Mouse (Mus musculus) natural killer cell, adult 2 months (primary cell): ENCODE data around the gene Rps15.

Experiments used
- DNase-seq, 2 experiments: peaks; one replicate each; pipeline ENCODE4 v3.0.0; 2022; ENCODE audit warnings: low spot score in 2 of 2

Gene Rps15

GRCm38 (mm10) chr10:80288657-80289056, 3.6 kb upstream of the Rps15 start:
- no peak for DNase-seq

DNA sequence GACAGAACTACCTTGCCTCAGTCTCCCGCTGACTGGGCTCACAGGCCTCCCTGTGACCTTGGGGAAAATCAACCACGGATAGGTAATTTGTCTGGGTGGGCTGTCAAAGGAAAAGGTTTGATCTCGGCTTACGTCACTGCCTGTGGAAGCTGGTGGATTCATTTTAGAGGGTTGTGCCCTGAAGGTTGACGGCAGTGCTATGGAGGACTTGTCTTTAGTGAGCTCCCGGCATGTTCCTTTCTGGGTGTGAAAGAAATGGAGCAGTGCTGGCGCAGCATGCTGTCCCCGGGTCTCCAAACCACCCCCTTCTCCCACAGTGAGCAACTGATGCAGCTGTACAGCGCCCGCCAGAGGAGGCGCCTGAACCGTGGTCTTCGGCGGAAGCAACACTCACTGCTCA, 1.1 kb downstream of the Rps15 start:
- DNase-seq: no peak

DNA sequence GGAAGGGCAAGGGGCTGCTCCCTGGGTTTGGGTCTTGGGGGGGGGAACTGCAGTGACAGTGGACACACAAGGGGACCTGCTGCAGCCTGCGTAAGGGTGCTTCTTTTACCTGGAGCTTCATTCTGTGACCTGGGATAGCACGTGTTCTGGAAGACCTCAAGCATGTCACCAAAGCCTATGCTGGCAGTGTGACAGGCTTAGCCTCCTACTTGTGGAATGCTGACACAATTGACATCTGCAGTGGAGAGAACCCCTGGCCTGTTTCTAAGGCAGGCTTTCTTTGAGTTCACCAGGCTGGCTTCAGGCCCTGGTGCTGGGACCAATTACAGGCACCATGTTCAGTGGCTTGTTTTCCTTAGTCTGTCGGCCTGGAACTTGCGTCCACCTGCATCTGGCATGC, 2.1 kb downstream of the Rps15 start:
- no peak for DNase-seq

GRCm38 (mm10) chr10:80294788-80295303, 2.6 kb downstream of the Rps15 start:
- DNase-seq: no peak

DNA sequence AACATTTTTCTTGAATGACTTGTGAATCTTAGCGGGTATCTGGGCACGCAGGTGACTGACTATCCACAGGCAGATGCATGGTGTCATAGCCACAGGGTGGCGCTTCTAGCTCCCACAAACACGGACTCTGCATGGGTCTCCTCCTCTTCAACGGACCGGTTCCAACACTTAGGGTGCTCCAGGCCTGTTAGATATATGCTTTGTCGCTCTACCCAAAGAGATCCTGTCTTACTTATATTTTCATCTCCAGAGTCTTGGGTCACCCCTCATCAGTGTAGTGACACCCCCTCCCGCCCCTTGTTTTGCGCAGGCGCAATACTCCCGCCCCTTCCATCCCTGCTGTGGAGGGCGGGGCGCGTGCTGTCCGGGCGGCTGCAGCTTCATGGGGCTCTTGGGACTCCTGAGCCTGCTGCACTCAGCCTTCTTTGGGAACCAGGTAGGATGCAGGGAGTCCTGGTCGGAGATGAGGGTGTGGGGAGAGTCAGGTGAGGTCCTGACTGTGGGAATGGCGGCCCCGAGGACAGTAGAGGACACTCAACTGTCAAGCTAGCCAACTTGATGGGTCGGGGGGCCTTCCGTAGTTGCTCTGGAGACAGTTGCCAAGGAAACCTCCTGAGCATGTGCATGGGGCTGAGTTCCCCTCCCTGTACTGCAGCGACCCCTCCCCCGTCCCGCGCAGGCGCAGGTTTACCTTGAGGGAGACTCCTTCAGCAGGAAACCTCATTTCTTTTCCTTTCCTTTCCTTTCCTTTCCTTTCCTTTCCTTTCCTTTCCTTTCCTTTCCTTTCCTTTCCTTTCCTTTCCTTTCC, 3.6 kb downstream of the Rps15 start, which contains the start of gene Apc2:
Gene Apc2 (plus strand): TSS at position 360 of the 808 bp plus-strand sequence.
- peak; percentile 76 to 79 for DNase-seq

DNA sequence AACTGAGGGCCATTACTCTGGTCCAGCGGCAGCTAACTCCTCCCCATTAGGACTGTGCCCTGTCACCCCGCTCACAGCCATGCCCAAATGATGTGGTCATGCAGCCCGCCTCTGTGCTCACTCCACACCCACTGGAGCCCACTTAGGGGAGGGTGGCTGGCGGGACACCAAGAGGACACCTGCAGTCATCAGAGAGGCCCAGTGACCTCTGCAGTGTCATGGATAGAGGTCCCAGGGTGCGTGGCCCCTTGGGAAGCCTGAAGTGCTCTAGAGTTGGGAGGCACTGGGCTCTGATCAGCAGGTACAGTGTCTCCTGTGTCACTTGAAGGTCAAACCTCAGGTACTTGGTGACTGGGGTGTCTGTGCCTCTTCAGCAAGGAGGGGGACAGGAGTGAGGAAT, 4.6 kb downstream of the Rps15 start:
- DNase-seq: no peak

- DNase-seq: no peak
Observed at GRCm38 (mm10) chr10:80297526-80298133, 5.4 kb downstream of the Rps15 start.

- DNase-seq: no peak
Observed at GRCm38 (mm10) chr10:80298571-80299281, 6.5 kb downstream of the Rps15 start.

GRCm38 (mm10) chr10:80299301-80299700, 7.0 kb downstream of the Rps15 start:
- no peak for DNase-seq

- DNase-seq: no peak
Observed at GRCm38 (mm10) chr10:80299824-80300223, 7.6 kb downstream of the Rps15 start.

DNA sequence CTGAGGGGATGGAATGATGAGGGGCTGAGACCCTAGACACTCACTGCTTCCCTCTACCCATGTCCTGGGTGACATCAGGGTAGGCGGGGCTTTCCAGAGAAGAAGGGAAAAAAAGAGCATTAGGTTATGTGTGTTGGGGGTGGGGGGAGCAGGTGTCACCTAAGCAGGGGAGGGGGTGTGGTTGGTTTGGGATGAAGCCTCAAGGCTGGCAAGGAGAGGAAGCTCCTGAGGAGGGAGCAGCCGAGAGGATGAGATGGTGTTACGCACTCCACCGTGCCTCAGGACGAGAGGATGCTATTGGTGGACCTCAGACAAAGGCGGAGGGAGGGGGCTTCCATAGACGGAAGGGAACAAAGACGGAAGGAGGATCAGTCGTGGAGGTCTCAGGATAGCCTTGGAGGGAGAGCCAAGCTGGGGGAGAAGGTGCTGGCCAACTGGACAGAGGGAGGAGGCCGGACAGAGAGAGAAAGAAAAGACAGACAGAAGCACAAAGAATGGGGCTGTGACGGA, 8.5 kb downstream of the Rps15 start:
- DNase-seq: no peak

DNA sequence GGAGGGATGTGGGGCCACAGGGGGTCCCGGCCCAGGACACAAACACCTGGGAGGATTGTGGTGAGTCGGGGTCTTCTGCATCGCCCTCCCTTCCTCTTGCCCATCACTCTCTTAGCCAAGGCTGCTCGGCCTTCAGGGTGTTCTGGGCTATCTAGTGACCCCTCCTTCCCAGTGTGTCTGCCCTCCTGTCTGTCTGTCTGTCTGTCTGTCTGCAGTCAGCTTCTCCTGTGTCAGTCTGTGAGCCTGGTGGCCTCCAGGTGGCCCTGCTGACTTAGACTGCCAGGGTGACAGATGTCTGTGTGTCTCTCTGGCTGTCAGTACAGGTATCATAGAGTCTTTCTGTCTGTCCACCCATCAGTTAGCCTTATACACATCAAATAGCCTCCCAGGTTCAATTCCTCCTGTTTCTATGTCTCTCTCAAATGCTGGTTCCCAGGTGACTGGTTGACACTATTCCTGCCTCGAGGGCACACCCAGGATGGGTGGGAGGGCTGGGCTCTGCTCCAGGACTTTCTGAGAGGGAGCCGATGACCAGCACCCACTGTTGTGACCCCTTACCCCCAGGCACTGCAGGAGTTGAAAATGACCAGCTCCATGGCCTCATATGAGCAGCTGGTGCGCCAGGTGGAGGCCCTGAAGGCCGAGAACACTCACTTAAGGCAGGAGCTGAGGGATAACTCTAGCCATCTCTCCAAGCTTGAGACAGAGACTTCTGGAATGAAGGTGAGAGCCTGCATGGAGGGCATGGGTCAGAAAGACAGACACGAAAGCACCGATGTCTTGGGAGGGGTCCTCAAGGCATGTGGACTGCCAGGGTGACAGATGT, 9.2 kb downstream of the Rps15 start:
- DNase-seq: no peak

- DNase-seq: no peak
Observed at GRCm38 (mm10) chr10:80302082-80302355, 9.8 kb downstream of the Rps15 start.

DNA sequence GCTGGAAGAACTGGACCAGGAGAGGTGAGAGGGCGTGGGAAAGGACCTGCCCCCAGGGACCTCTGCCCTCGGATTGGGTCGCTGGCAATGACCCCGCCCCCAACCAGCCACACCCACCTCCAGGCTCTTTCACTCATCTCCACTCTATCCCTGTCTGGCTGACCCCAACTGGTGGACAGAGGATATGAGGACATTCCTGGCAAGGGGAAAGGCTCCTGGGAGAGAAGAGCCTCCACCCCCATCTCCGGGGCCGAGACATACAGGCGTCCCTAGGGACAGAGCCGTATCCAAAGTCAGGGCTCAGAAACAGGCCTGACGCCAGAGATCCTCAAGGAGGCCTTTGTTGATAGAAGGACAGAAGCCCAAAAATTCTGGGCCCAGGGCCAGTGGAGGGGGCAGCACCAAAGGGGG, 10.2 kb downstream of the Rps15 start:
- no peak for DNase-seq

DNA sequence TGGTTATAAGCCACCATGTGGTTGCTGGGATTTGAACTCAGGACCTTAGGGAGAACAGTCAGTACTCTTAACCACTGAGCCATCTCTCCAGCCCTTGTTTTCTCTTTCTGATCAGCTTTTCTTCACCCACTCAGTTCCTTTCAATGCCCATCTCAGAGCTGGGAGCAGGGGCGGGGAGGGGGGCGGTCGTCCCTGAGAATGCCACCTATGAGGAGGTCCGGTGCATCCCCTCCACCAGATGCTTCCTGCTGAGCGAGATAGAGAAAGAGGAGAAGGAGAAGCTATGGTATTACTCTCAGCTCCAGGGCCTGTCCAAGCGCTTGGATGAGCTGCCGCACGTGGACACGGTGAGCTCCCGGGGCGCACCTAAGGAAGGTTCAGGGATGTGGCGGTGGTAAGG, 12.2 kb downstream of the Rps15 start:
- no peak for DNase-seq

DNA sequence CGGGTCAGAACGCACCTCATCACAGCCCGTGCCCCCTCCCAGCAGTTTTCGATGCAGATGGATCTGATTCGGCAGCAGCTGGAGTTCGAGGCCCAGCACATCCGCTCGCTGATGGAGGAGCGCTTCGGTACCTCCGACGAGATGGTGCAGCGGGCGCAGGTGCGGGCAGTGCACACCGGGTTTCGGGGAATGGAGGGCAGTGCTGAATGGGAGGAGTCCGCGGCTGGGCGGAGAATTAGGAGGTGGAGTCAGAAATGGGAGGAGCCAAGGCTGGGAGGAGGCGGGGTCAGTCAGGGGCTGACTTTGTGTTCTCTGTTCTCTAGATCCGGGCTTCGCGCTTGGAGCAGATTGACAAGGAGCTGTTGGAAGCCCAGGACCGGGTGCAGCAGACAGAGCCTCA, 12.6 kb downstream of the Rps15 start:
- peak; percentile 53 to 75 for DNase-seq

DNA sequence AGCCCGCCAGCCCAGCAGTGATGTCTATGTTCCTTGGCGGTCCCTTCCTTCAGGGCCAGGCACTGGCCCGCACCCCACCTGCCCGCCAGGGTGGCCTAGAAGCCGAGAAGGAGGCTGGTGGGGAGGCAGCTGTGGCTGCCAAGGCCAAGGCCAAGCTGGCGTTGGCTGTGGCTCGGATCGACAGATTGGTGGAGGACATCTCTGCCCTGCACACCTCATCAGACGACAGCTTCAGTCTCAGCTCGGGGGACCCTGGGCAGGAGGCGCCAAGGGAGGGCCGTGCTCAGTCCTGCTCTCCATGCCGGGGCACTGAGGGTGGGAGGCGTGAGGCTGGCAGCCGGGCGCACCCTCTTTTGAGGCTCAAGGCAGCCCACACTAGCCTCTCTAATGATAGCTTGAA, 19.3 kb downstream of the Rps15 start:
- no peak for DNase-seq

DNA sequence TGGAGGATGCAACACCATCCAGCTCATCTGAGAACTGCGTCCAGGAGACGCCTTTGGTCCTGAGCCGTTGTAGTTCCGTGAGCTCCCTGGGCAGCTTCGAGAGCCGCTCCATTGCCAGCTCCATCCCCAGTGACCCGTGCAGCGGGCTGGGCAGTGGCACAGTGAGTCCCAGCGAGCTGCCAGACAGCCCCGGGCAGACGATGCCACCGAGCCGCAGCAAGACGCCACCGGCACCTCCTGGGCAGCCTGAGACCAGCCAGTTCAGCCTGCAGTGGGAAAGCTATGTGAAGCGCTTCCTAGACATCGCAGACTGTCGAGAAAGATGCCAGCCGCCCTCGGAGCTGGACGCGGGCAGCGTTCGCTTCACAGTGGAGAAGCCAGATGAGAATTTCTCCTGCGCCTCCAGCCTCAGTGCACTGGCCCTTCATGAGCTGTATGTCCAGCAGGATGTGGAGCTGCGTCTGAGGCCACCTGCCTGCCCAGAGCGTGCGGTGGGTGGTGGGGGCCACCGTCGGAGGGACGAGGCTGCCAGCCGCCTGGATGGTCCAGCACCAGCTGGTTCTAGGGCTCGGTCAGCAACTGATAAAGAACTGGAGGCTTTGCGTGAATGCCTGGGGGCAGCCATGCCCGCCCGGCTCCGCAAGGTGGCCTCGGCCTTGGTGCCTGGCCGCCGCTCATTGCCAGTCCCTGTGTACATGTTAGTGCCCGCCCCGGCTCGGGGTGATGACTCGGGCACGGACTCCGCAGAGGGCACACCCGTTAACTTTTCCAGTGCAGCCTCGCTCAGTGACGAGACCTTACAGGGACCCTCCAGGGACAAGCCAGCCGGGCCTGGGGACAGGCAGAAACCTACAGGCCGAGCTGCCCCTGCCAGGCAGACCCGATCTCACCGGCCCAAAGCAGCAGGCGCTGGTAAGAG, 20.6 kb downstream of the Rps15 start:
- DNase-seq: no peak

- DNase-seq: peak in 1 of 2 experiments; percentile 44
Observed at GRCm38 (mm10) chr10:80313627-80314201, 21.5 kb downstream of the Rps15 start.

DNA sequence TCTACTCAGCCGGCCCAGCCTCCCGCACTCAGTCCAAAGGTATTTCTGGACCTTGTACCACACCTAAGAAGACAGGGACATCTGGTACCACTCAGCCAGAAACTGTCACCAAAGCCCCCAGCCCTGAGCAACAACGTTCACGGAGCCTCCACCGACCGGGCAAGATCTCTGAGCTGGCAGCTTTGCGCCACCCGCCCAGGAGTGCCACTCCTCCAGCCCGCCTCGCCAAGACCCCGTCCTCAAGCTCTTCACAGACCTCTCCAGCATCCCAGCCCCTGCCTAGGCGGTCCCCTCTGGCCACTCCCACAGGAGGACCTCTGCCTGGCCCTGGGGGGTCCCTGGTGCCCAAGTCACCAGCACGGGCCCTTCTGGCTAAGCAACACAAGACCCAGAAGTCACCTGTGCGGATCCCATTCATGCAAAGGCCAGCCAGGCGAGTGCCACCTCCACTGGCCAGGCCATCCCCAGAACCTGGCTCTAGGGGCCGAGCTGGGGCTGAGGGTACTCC, 22.3 kb downstream of the Rps15 start:
- DNase-seq: no peak
